Mouse (Mus musculus) urinary bladder, postnatal 36 days (tissue): ENCODE measurements around the gene Nox1.
"Not testable (repeated sequence)": the region's sequence is repeated elsewhere in the genome, so short reads cannot be mapped to it uniquely, and the experiment has no call there.

Experiments used
- DNase-seq, 2 experiments: peaks; one replicate each; pipeline ENCODE4 v3.0.0; 2022; ENCODE audit warnings: low spot score in 2 of 2, mixed read lengths in 1 of 2

Nox1 gene

DNA sequence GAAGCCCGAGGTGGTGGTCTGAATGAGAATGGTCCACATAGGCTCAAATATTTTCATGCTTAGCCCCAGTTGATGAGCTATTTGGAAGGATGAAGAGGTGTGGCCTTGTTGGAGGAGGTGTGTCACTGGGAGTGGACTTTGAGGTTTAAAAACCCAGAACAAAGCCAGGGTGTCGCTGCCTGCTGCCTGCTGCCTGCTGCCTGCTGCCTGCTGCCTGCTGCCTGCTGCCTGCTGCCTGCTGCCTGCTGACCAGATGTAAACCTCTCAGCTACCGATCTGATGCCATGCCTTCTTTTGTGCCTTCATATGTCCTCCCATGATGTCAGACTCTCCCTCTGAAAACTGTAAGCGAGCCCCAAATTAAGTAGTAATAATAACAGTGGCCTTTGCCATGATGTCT is at the start of gene Nox1:
Gene Nox1, minus strand, starts transcription at position 101 of the 400 bp plus-strand sequence.
- no peak for DNase-seq

DNA sequence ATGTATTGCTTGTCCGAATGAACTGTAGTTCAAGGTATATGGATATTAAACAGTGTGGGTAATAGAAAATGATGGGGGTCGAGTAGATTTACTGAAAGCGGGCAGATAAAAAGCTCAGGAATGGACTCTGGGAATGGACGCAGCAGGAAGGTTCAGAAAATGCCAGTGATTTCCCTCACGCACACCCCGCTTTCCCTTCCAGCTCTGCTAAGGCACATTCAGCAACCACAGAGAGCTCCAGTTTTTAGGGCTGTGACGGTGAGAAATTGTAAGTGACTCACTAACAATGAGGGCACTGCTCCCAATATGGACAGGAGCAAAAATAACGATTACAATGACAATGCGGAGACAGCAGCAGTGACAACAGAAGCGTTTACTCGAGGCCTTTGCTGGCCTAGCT is 40.4 kb upstream of the Nox1 start:
- no peak for DNase-seq

DNA sequence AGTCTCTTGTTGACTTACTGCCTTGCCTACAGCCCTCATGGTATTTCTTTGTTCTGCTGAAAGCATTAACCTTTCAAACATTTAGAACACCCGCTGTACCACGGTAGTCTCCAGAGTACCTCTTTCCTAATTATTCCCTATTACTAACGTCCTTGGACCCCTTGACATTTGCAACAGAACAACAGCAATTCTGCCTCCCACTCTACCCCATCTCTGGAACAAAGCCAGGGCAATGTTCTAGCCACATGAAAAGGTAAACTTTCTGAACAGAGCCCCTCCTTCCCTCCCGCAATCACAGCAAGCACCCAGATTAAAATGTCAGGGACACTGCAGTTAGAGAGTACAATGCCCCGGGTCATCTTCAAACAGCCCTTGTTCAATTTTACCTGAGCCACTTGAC is 39.4 kb upstream of the Nox1 start:
- DNase-seq, result no peak

DNA sequence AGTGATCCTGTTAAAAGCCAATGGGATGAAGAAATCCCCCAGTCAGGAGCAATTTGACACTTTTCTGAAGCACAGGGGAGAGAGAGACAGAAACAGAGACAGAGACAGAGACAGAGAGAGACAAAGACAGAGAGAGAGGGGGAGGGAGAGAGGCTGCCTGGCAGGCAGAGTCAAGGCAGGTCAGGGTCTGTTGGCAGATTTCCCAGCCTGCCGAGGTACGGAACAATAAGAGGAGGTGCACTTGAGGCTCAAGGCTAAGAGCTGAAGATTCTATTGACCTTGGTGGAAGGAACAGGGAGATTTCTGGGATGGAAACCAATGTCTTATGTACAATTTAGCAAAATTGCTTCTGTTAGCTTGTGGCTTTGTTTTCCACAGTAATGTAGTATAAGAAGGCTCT is 26.4 kb upstream of the Nox1 start:
- no peak for DNase-seq

DNA sequence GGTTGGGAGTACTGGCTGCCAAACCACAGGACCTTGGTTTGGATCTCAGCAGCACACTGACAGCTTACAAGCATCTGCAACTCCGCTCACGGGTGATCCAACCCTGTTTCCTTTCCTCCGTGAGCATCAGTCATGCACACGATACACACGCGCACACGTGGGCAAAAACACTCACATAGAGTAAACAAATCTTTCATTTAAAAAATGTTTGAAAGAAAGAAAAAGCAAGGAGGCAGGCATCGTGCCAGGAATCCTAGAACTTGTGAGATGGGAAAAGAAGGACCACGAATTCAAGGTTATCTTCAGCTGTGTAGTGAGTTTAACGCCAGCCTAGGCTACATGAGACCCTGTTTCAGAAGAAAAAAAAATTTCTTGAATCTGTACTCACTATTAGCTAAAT is 24.2 kb upstream of the Nox1 start:
- no peak for DNase-seq

DNA sequence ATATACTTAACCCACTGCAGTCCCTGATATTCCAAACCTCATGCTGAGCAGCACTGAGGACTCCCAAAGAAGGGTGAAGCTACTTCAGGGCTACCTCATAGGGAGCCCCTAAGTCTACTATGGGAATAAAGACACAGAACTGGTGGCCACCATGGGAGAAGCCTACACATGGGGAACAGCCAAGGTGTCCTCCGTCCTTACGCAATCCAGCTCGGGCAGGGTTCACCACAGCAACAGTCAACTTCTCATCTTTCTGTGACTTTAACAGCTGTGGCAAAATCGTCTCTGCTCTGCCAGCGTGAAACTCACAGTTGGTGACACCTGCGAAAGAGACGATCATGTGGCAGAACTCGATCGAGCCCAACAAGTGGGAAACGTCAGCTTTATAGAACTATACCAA is 16.5 kb upstream of the Nox1 start:
- DNase-seq, result no peak

DNA sequence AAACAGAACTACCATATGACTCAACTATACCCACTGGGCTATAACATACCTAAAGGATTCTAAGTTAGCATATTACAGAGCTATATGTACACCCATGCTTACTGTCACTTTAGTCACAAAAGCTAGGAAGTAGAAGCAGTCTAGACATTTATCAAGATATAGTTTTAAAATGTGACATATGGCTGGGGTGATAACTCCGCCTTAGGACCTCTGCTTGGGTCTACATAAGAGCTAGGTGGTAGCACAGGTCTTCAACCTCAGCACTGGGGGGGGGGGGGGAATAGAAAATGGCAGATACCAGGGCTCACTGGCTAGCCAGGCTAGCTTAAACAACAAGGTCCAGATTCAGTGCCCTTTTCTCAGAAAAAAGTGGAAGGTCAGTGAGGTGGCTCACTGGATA is 11.3 kb upstream of the Nox1 start:
- no peak for DNase-seq

DNA sequence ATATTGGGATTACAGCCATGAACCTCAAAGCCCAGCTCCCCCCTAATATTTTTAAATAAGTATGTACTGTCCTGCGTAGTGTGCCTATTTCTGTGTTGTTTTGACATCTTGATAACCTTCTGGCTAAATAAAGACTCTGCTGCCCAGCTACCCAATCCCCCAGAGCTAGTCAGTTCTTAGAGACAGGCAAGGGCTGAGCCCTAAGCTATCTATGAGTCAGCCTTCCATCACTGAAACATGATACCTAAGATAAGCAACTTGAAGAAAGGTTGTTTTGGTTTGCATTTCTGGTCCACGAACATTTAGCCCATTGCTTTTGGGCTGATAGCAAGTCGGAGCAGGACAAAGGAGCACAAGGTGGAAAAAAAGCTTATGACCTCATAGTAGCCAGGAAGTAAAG is 1.1 kb downstream of the Nox1 start:
- DNase-seq, result no peak

DNA sequence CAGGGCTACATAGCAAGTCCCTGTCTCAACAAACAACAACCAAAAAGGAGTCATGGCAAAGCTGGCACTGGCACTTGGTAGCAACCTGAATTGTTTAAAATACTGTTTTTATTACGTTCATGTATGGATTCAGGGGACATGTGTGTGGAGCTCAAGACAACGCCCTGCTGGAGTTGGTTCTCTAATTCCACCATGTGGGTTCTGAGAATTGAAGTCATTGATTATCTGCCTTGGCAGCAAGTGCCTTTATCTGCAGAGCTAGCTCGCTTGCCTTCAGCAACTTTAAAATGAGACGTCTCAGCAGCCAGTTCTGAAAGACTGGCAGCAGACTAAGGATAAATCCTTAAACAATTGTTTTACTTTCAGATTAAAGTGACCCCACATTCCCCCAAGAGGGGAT is 3.6 kb downstream of the Nox1 start:
- no peak for DNase-seq

DNA sequence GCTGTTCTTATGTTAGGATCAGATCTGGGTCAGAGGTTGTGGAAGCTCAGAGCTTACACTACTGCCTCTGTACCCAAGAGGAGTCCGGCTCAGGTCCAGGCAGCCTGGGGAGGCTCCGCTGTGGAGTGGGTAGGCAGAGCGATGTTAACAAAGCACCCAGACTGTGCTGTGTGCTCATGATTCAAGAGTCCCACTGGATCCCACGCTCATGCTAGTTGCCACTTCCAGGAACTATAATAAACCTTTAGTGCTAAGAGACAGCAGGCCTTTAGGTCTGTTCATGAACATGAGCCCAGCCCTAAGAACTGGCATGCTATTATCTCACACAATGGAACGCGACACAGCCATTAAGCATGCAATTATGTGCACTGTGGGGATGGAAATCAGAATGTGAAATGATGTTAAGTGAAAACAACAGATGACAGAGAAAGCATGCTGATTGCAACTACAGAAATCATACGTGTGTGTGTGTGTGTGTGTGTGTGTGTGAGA is 10.6 kb downstream of the Nox1 start:
- DNase-seq, result no peak

DNA sequence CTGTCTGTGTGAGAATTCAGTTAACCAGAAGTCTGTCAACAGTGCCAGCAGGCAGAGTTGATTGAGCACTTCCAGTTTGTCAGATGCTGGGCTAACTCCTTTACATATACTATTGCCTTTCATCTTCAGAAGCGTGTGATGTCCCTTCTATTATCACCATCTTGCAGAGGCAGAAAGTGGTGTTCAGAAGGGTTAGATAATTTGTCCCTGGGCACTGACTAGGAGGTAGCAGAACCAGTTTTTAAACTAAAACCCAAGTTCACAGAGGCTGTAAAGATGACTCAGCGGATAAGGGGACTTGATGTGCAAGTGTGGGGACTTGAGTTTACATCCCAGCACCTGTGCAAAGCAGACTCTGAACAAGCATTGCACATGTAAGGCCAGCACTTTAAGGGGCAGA is 13.3 kb downstream of the Nox1 start:
- DNase-seq, result no peak

DNA sequence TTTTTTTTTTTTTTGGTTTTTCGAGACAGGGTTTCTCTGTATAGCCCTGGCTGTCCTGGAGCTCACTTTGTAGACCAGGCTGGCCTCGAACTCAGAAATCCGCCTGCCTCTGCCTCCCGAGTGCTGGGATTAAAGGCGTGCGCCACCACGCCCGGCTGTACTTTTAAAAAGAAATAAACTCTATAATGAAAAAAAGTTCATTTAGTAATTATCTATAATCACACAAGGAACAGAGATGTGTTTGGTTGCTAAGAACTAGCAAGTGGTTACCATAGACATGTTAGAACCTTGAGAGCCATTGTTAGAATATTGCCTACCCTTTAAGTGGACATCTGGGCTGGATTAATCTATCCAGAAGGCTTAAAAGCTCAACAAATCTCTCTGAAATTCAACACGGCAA is 34.6 kb downstream of the Nox1 start, which contains the start of gene Arl13a:
Gene Arl13a, plus strand, starts transcription at position 301 of the 400 bp plus-strand sequence.
- not testable (repeated sequence) for DNase-seq

DNA sequence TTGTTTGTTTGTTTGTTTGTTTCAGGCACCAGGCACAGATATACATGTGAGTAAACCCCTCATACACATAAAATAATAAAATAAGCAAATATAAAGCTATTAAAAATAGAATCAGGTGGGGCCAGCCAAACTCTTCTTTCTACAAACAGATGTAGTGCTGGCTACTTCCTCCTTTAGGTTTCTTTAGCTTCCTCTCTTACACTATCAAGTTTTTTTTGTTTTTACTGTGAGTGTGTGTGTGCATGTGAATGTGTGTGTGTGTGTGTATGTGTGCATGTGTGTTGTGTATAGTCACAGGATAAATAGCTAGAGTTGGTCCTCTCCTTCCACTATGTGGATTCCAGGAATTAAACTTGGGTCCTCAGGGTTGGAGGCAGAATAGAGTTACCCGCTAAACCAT is 47.1 kb downstream of the Nox1 start:
- no peak for DNase-seq

DNA sequence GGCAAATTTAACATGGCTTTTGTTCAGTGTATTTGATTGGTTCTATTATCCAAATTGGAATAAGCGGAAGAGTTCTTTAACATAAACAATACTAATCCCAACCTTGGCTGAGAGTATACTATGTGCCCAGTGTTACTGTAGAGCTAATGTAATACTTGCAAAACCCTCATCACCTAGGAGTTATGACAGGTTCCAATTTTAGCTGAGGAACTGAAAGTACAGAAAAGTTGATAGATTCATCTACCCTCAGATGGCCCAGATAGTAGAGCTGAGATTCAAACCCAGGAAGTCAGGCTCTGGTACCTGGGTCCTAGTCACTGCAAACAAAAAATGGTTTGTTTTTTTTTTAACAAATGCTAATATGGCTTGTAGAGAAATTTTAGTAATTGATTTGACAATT is 51.2 kb downstream of the Nox1 start:
- DNase-seq, result no peak

DNA sequence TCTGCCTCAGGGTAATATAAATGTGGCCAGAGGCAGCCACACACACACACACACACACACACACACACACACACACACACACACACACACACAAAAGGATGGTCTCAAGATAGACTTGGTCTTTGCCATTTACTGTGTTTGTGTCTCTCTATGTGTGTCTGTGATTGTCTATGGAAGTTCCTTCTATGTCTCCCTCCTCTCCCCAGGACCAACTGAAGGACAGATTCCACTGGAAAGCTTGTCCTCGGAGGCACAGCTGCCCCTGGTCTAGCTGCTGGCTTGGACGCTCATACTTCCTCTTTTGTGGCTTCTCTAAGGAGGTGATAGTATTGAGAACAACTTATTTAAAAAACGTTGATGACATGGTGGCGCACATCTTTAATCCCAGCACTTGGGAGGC is 58.3 kb downstream of the Nox1 start:
- no peak for DNase-seq

DNA sequence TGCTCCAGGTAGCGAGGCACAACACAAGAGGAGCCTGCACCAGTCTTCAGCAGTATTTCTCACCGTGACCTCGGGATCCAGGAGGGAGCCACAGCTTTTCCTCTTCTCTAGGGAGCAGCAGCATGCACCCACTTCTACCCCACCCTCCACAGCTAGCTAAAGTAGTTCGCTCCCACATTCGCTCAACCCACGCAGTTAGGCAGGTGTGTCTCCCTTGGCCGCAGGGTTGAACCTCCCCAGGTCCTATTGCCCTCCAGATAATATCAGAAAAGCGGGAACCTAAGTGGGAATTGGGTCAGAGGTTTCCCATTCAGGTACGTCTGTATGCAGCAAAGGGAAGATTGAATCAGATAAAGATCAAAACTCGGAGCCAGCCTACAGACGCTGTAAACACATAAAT is 58.9 kb downstream of the Nox1 start:
- DNase-seq, result peak in 1 of 2 experiments; percentile 17

DNA sequence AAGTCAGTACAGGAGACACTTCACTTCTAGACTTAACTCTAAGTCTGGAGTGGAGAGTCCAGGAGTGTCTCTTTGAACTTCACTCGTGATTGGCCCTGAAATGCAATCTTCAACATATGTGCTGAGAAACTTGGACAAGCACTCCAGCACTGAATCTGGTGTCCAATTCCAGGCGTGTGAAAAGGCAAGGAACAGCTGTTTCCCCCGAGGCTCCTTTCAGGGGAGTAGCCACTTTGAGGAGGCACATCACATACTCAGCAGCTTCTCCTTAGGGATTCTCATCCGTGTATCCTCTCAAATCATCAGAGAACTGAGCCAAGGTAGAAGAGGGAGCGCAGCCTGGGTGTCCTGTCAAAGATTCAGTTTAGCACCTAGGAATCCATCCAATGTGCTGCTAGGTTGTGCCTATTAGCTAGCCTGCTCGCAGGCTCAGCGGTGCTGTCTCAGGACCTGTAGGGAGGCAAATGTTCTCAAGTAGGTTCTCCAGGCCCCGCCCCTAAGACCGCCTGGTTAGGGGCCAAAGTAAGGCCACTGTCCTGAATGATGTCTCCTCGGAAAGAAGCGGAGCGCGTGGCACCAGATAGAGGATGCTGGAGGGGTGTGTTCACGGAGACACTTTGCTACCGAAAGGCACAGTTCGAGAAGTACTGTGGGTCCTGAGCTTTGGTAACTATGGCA is 59.6 kb downstream of the Nox1 start, which contains the start of gene Xkrx:
Gene Xkrx, minus strand, starts transcription at position 34 of the 678 bp plus-strand sequence.
- DNase-seq, result peak in 1 of 2 experiments; percentile 13

DNA sequence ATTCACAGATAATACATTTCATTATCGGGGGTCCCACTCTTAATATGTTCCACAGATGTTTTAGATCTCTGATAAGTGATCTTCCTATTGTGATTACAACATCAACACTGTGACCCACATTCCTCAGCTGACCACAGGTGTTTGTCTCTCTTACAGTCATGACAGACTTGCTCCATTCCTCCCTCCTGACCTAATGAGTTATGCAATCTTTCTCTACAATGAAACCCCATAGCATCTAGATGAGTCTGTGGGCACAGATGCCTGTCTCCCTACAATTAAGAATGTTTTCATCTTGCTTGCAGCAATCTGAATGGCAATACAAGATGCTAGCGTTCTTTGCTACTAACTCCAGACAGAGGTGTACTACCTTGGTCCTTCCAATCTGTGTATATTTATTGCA is 61.3 kb downstream of the Nox1 start:
- DNase-seq, result no peak

DNA sequence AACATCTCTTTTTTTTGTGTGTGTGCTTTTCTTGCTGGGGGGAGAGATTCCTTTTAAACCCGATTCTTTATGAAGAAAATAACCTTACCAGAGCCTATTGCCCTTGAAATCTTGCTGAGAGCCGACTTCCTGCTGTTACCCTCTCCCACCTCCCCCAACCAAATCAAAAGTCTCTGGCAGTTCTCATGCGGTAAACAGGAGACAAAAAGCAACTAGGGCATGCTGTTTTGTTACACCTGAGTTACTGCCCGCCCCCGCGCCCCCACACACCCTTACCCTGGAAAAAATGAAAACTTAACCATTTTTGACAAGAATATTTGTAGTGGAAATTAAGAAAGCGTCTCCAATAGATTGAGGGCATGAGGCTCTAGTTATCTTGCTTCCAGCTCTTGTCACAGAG is 63.6 kb downstream of the Nox1 start:
- no peak for DNase-seq

DNA sequence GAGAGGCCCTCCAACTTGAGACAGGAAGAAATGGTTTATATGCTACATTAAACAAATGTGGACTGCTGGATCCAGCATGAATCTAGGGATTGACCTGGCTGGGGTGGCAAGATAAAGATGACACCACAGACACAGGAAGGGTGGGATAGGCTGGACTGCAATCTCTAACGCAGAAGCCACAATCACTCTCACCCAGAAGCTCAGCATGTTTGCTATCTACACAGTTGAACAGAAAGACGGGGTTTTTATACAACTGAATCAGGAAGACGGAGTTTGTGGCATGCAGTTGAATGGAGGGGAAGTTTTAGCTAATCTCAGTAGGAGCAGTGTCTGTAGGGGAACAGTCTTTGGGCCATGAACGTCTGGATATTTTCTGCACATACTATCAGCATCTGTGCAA is 79.8 kb downstream of the Nox1 start:
- no peak for DNase-seq

DNA sequence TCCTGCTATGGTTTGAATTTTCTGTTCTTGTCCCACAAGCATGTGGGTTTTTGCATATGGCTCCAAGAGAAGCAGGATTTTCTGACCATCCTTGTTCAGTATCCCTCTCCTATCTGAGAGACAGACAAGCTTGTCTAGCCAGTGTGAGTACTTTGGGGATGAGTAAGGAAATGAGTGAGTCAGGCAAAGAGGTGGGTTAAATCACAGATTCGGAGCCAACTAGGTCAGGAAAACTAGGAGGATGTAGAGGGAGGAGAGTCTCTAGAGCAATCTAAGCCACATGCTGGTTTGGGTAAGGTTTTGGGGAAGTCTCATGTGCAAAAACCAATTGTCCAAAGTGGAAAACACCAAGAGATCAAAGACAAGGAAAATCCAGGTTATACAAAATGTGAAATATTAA is 80.2 kb downstream of the Nox1 start:
- no peak for DNase-seq

DNA sequence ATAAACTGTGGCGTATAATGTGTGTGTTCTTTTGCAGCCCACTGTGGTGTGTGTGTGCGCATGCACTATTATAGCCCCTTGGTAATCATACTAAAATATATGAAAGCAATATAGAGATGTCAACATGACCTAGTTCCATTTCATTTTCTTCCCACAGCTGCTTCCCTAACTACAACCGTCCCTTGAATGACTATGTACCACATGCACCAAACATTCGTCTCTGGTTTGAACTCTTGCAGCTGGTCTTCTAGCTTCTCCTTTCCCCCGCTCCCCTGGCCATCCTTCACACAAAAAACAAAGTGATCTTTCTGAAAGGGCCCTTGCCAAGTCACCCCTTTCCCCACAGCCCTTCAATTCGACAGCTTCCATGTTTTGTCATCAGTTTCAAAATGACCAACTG is 81.7 kb downstream of the Nox1 start:
- DNase-seq, result no peak

DNA sequence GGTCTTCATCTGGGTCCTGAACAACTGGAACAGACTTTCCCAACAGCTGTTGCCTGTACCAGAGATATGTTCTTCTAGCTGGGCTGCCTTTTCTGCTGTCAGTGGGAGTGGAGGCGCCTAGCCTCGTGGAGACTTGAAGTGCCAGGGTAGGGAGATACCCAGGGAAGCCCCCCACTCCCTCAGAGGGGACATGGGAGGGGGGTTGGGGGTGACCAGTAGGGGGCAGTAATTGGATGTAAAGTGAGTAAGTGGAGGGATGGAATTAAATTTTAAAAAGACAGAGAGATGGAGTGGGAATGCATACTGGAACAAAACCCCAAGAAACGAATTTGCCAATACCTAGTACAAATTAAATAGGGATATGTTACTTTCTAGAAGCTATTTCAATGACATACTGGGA is 87.9 kb downstream of the Nox1 start:
- DNase-seq, result no peak

DNA sequence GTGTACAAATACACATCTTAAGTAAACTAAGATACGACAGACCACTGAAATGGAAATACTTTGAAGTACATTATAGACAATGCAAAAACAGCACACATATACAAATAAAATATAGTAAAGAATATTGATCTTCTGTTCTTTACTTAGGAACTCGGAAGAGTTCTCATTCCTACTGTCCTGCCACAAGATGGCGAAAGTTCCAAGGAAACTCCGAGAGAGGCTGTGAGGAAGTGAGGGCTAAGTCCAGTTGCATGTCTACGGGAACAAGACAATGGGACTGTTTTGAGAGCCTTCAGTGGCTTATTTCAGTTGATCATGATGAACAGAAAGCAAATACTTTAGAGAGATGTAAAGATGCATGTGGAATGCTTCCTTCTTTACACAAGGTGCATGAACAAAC is 89.5 kb downstream of the Nox1 start:
- DNase-seq, result no peak
